Mouse (Mus musculus): ENCODE measurements around the gene Mthfd1l. TPM values are rescaled to one million over a fixed set of nuclear protein-coding genes. Genes with fewer than 3 reads are reported as not detected.

Gene Mthfd1l
- polyA plus RNA-seq, 1 experiment from 2014 or later = 5.5 TPM

DNA sequence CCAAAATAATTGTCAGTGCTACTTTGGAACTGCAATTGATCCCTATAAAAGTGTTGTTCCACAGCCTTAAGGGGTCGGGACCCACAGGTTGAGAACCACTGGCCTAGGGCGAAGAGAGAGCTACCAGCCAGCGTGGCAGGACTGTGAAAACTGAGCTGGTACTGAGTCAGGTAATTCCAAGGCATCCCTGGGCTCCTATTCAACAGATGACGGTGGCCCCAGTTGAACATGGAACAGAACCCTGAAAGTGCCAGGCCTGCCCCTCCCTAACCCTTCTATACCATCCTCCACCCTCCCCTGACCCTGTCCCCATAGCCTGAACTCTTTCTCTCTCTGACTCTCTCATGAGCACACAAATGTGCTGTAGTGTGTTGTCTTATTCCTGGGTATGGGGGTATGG lies 77.3 kb downstream of the Mthfd1l start:
- no peak for TF ChIP-seq CTCF (IDR thresholded peaks at IDR 0.05; ENCODE audit: low read depth)
- no peak for TF ChIP-seq EP300 (optimal IDR thresholded peaks at IDR 0.05)

DNA sequence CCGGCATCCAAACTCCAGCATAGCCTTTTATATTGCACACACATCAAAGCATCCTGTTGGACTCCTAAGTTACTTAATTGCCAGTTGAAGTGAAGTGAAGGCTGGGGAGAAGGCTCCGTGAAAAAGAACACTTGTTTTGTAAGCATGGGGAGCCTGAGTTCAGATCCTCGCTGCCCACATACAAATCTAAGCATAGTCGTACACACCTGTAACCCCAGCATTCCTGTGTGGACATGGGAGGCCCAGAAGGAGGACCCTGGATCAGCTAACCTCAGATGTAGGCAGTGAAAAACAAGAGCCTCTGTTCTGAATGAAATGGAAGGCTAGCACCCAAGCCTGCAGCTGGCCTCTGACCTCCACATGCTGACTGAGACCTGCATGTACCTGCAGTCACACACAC lies 79.8 kb downstream of the Mthfd1l start:
- no peak for DNase-seq (ENCODE audit: low spot score)
- Histone ChIP-seq H3K27me3 (ENCODE audit: control insufficient read depth, insufficient read depth, low read length) (no peaks in the 10 kb centered on the region), H3K4me1 (replicated peaks; ENCODE audit: control insufficient read depth, insufficient read depth) (no peaks in the 10 kb centered on the region), H3K9me3 (ENCODE audit: control insufficient read depth, low read length) (no peaks in the 10 kb centered on the region), H3K36me3 (ENCODE audit: control insufficient read depth, insufficient read depth, low read length) (no peaks in the 10 kb centered on the region), H3K9ac (ENCODE audit: low read length) (no peak overlapping the region), H3K4me2 (replicated peaks; ENCODE audit: low read depth) (no peak overlapping the region), H3K4me3 (ENCODE audit: low read depth, low read length) (no peak overlapping the region), H3K27ac (replicated peaks) (no peak overlapping the region)
- TF ChIP-seq EP300 (optimal IDR thresholded peaks at IDR 0.05) = no peak
- no peak for TF ChIP-seq CTCF (IDR thresholded peaks at IDR 0.05; ENCODE audit: low read depth)
- no peak for ATAC-seq (ENCODE audit: low FRiP score, low TSS enrichment)
- 80% methylated on average over 4 of the region's 4 CpGs for WGBS

More for the DNA sequence above, 77.3 kb downstream of the Mthfd1l start:
- WGBS = 95% methylated on average over 4 of the region's 4 CpGs
- Histone ChIP-seq H3K27ac (replicated peaks) (no peak overlapping the region), H3K4me3 (ENCODE audit: low read depth, low read length) (no peak overlapping the region), H3K9ac (ENCODE audit: low read length) (no peak overlapping the region), H3K27me3 (ENCODE audit: control insufficient read depth, insufficient read depth, low read length) (no peaks in the 10 kb centered on the region), H3K36me3 (ENCODE audit: control insufficient read depth, insufficient read depth, low read length) (no peaks in the 10 kb centered on the region), H3K4me2 (replicated peaks; ENCODE audit: low read depth) (no peak overlapping the region), H3K9me3 (ENCODE audit: control insufficient read depth, low read length) (no peaks in the 10 kb centered on the region), H3K4me1 (replicated peaks; ENCODE audit: control insufficient read depth, insufficient read depth) (no peaks in the 10 kb centered on the region)
- no peak for DNase-seq (ENCODE audit: low spot score)
- no peak for ATAC-seq (ENCODE audit: low FRiP score, low TSS enrichment)

DNA sequence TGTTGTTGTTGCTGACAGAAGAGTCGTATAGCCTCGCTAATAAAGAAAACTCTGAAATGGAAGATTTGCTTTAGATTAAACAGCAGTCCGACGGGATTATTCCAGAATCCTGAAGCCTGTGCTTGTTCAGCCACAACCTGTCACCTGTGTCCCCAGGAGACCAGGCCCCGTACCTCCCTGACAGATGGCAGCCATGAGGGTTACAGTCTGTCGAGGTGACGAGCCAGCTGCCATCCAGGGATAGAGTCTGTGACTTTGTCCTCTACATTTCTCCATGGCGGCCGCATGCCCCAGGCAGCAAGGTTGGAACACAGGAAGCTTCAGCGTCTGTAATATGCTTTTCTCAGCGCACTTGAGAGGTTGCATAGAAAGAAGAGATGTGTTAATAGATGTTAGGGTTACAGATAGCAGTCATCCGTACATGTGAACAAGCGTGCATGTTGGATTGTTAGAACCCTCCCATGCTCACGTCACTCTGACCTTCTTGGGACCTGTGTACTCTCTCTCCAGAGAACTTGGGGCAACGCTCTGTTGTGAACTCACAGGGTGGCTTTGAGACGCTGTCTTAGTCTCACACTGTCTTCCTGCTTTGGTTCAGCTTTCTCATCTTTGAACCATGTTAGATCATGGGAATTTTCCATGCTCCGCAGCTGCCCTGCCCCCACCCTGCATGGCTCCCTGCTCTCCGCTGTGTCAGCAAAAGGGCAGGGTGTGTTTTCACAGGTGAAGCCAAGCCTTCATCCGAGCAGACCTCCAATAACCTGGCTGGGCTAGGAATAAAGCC lies 80.6 kb downstream of the Mthfd1l start:
- Histone ChIP-seq H3K9ac (ENCODE audit: low read length) (no peak overlapping the region), H3K27ac (replicated peaks) (no peak overlapping the region)
- peak; percentile 65; the same call in 1 of the 2 replicates for ATAC-seq (ENCODE audit: low FRiP score, low TSS enrichment)

DNA sequence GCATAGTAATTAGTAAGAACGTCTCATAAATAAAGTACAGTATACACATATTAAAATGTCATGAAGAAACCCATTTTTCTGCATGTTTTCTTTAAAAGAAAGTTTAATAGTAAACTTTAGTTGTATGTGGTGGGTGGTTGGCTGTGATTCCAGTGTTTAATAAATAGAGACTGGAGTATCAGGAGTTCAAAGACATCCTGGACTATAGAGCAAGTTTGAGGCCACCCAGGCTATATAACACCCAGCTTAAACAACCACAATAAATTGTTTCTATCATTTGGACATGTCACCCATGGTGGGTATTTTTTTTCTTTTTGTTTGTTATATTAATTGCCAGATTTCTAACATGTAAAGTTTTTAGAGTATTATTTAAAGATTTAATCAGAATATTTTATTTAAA lies 81.7 kb downstream of the Mthfd1l start:
- no peak overlapping the region for H3K4me3 ChIP-seq (ENCODE audit: low read depth, low read length)
- H3K36me3 ChIP-seq (ENCODE audit: control insufficient read depth, insufficient read depth, low read length) = no peaks in the 10 kb centered on the region
- H3K9me3 ChIP-seq (ENCODE audit: control insufficient read depth, low read length) = no peaks in the 10 kb centered on the region
- no peak overlapping the region for H3K4me2 ChIP-seq (replicated peaks; ENCODE audit: low read depth)
- H3K27ac ChIP-seq (replicated peaks) = no peak overlapping the region
- no peak overlapping the region for H3K9ac ChIP-seq (ENCODE audit: low read length)
- DNase-seq (ENCODE audit: low spot score) (no peak), ATAC-seq (ENCODE audit: low FRiP score, low TSS enrichment) (no peak)
- 64% methylated on average over 1 of the region's 1 CpGs for WGBS
- H3K27me3 ChIP-seq (ENCODE audit: control insufficient read depth, insufficient read depth, low read length) = no peaks in the 10 kb centered on the region
- no peak for TF ChIP-seq EP300 (optimal IDR thresholded peaks at IDR 0.05)
- no peak for TF ChIP-seq CTCF (IDR thresholded peaks at IDR 0.05; ENCODE audit: low read depth)
- no peaks in the 10 kb centered on the region for H3K4me1 ChIP-seq (replicated peaks; ENCODE audit: control insufficient read depth, insufficient read depth)

More for the DNA sequence above, 80.6 kb downstream of the Mthfd1l start:
- no peak overlapping the region for H3K4me3 ChIP-seq (ENCODE audit: low read depth, low read length)
- no peak for TF ChIP-seq EP300 (optimal IDR thresholded peaks at IDR 0.05)
- no peak for TF ChIP-seq CTCF (IDR thresholded peaks at IDR 0.05; ENCODE audit: low read depth)
- H3K4me2 ChIP-seq (replicated peaks; ENCODE audit: low read depth) = no peak overlapping the region
- WGBS = 71% methylated on average over 19 of the region's 19 CpGs
- H3K4me1 ChIP-seq (replicated peaks; ENCODE audit: control insufficient read depth, insufficient read depth) = no peaks in the 10 kb centered on the region
- DNase-seq (ENCODE audit: low spot score) = peak; percentile 54
- no peaks in the 10 kb centered on the region for H3K36me3 ChIP-seq (ENCODE audit: control insufficient read depth, insufficient read depth, low read length)
- H3K27me3 ChIP-seq (ENCODE audit: control insufficient read depth, insufficient read depth, low read length) = no peaks in the 10 kb centered on the region
- no peaks in the 10 kb centered on the region for H3K9me3 ChIP-seq (ENCODE audit: control insufficient read depth, low read length)

DNA sequence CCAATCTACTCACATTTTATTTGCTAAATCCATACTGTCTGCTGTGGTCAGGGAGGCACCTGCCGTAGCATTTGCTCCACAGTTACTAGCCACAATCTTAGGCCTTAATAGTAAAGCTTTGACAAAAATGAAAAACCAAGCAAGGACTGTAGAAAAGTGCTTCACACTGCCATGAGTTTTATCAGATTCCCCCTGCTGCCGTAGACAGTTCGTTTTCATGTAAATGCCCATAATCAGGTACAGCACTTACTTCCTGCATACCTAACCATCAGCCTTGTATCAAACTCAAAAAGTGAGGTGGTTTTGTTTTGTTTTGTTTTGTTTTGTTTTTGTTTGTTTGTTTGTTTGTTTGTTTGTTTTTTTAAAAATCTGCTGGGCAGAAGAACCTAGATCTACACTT lies 84.5 kb downstream of the Mthfd1l start:
- Histone ChIP-seq H3K27me3 (ENCODE audit: control insufficient read depth, insufficient read depth, low read length) (no peaks in the 10 kb centered on the region), H3K4me3 (ENCODE audit: low read depth, low read length) (no peak overlapping the region), H3K9ac (ENCODE audit: low read length) (no peak overlapping the region), H3K4me1 (replicated peaks; ENCODE audit: control insufficient read depth, insufficient read depth) (no peaks in the 10 kb centered on the region), H3K9me3 (ENCODE audit: control insufficient read depth, low read length) (no peaks in the 10 kb centered on the region), H3K36me3 (ENCODE audit: control insufficient read depth, insufficient read depth, low read length) (no peaks in the 10 kb centered on the region), H3K4me2 (replicated peaks; ENCODE audit: low read depth) (no peak overlapping the region), H3K27ac (replicated peaks) (no peak overlapping the region)
- TF ChIP-seq CTCF (IDR thresholded peaks at IDR 0.05; ENCODE audit: low read depth) (no peak), EP300 (optimal IDR thresholded peaks at IDR 0.05) (no peak)
- no peak for ATAC-seq (ENCODE audit: low FRiP score, low TSS enrichment)
- no peak for DNase-seq (ENCODE audit: low spot score)
- WGBS = 98% methylated on average over 3 of the region's 3 CpGs

DNA sequence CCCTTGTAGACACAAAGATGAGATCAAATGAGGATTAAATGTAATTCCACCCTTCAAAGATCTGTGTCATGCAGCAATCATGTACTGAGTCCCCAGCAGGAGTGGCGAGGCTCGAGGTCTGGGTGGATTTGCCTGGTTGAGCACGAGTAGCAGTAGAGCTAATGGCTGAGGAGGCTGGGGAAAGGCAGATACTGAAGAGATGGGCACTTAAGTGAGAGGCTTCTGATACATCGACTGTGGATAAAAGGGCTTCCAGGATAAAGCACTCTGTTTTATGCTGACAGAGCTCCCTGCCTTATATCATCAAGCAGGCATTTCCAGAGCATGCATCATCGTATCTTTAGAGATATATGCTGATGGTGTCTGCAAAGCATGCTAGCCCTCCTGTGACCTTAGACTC lies 84.9 kb downstream of the Mthfd1l start:
- H3K27ac ChIP-seq (replicated peaks) = no peak overlapping the region

More for the DNA sequence above, 84.9 kb downstream of the Mthfd1l start:
- H3K27me3 ChIP-seq (ENCODE audit: control insufficient read depth, insufficient read depth, low read length) = no peaks in the 10 kb centered on the region
- H3K36me3 ChIP-seq (ENCODE audit: control insufficient read depth, insufficient read depth, low read length) = no peaks in the 10 kb centered on the region
- ATAC-seq (ENCODE audit: low FRiP score, low TSS enrichment) (no peak), DNase-seq (ENCODE audit: low spot score) (no peak)
- H3K4me3 ChIP-seq (ENCODE audit: low read depth, low read length) = no peak overlapping the region
- no peaks in the 10 kb centered on the region for H3K4me1 ChIP-seq (replicated peaks; ENCODE audit: control insufficient read depth, insufficient read depth)
- H3K9ac ChIP-seq (ENCODE audit: low read length) = no peak overlapping the region
- no peaks in the 10 kb centered on the region for H3K9me3 ChIP-seq (ENCODE audit: control insufficient read depth, low read length)
- no peak overlapping the region for H3K4me2 ChIP-seq (replicated peaks; ENCODE audit: low read depth)
- 60% methylated on average over 5 of the region's 5 CpGs for WGBS
- TF ChIP-seq EP300 (optimal IDR thresholded peaks at IDR 0.05) (no peak), CTCF (IDR thresholded peaks at IDR 0.05; ENCODE audit: low read depth) (no peak)

Measured in stomach, postnatal 0 days (tissue).